Mouse (Mus musculus) lung, postnatal 4 days (tissue): ENCODE measurements around the gene Pdia3.
"Not testable (repeated sequence)": the region's sequence is repeated elsewhere in the genome, so short reads cannot be mapped to it uniquely, and the experiment has no call there.

Source experiments
- DNase-seq, 2 experiments: peaks; one replicate each; pipeline ENCODE4 v3.0.0; 2021

Pdia3 gene

GRCm38 (mm10) chr2:121480916-121481315, 67.3 kb downstream of the Pdia3 start:
- not testable (repeated sequence) for DNase-seq

GRCm38 (mm10) chr2:121483576-121483975, 70.0 kb downstream of the Pdia3 start:
- DNase-seq: no peak

- not testable (repeated sequence) for DNase-seq
These were observed 70.8 kb downstream of the Pdia3 start for GRCm38 (mm10) chr2:121484403-121484802.
